Mouse (Mus musculus): ENCODE data around the gene Gpx8. TPM values are rescaled to one million over a fixed set of nuclear protein-coding genes. Genes with fewer than 3 reads are reported as not detected.
"Not testable (repeated sequence)": the region's sequence is repeated elsewhere in the genome, so short reads cannot be mapped to it uniquely, and the experiment has no call there.

The Gpx8 gene
- total RNA-seq, 2 experiments from 2014 or later, result 8.4 to 11.9 TPM

DNA sequence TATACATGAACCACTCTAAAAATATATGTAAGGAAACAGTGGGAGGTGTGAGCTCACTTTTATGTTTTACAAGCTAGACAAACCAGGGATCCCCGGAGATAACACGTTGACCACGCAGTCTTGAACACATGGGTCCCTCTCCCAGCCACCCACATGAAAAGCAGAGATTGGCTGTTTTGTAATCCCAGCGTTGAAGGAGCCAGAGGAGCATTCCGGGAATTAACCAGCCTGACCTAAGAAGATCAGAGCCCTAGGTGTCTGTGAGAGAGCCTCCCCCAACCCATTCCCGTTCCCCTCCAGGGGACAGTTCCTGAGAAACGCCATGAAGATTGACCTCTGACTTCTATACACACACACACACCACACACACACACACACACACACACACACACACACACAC, 14.9 kb downstream of the Gpx8 start:
- DNase-seq (ENCODE audit: extremely low spot score in 1 of 2, low spot score in 1 of 2), result no peak

DNA sequence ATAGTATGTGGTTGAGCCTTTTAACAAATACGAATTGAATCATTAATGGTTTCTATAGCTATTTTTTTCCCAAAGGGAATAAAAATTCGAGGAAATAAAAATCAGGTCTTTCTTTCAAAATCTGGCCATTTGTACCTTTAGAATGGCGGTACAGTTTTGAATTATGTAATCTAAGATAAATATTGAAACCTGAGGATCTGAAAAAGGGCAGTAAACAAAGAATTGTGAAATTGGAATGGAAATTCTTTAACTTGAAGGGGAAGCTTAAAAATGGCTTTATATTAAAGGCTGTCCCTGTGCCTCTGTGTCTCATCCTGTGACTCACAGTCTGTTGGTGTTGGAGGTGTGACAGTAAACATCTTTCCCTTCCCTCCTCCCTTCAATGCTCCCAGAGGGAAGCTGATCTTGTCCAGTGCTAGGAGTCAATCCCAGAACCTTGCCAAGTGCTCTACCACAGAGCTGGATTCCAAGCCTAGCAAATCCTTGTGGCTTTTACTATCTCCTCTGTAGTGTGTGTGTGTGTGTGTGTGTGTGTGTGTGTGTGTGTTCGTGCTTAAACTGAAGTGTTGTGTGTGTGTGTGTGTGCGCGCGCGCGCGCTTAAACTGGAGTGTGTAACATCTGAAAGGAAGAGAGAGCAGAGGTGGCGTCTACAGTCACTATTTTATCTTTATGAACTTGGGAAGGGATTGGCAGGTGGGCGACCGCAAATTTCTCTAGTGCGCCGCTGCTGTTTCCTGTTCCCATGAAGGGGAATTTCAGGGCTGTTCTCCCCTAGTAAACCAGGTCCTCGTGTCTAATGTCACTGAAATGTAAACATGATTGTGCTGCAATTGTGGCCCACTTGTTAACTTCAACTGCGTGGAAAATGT, 22.7 kb downstream of the Gpx8 start:
- no peak for DNase-seq (ENCODE audit: extremely low spot score in 1 of 2, low spot score in 1 of 2)

DNA sequence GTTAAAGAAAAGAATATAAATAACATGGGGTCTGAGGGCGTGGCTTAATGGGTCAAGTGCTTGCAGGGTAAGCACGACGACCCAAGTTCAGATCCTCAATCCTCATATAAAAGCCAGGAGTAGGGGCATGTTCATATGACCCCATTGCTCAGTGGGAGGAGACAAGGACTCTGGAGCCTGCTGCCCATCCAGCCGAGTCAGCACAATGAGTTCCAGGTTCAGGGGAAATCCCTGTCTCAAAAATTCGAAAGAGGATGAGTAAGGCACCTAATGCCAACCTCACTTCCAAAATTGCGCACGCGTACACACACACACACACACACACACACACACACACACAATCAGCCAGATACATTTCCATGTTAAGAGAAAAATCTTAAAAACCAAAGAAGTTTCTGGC, 23.7 kb downstream of the Gpx8 start:
- no peak for DNase-seq (ENCODE audit: extremely low spot score in 1 of 2, low spot score in 1 of 2)

DNA sequence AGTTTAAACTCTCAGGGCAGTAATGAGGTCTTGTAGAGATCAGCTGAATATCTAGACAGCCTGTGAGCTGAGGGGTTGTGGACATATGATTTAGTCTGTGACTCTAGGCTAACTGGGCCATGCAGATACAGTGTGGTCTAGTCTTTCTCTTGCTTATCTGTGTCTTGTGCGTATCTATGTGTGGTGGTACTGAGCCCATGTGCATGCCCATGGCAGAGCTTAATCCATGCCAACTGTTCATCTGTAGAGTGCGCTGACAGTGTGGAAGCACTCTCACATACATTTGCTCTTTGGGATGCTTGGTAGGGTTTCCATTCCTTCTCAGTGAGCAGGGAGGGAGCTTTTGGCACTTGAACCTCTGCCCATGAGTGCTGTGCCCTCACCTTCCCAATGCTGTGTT, 24.7 kb downstream of the Gpx8 start:
- no peak for DNase-seq (ENCODE audit: extremely low spot score in 1 of 2, low spot score in 1 of 2)

DNA sequence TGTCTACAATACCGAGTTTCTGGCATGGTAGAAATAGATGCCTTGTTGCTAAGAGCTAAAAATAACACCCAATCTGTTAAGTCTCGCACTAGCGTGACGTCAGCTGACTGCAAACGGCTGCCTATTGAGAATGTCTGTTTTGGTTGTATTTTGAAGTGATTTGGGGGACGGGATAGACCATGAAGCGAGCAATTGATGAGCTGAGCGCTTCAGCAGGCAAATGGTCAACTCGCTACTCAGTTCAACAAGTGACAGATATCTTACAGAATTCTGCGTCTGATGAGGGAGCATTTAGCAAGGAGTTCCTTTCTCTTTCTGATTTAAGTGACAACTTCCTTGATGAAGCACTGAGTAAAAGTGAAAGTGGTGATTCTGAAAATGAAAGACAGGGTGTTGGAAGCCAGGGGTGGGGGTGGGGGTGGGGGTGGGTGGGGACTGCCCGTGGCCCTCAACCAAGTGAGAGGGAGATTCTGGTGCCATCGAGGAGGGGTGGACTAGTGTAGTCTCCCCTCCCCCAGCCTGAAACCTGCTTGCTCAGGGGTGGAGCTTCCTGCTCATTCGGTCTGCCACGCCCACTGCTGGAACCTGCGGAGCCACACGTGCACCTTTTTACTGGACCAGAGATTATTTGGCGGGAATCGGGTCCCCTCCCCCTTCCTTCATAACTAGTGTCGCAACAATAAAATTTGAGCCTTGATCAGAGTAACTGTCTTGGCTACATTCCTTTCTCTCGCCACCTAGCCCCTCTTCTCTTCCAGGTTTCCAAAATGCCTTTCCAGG, 32.8 kb downstream of the Gpx8 start:
- not testable (repeated sequence) for DNase-seq (ENCODE audit: extremely low spot score in 1 of 2, low spot score in 1 of 2)

DNA sequence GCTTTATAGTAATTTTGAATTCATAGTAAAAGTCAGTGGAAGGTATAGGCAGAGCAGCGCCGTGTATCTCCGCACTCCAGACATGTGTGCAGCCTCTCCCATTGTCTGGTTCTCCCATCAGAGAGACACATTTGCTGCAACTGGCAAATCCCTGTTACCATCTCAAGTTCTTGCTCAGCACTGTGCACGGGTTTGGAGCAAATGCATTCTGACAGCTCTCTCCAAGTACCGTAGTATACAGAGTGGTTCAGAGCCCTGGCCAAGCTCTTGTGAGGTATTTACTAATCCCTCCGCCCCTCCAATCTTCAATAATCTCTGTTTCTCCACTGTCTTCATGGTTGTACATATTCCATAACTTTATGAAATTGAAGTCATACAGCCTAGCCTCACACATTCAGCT, 33.5 kb downstream of the Gpx8 start:
- DNase-seq (ENCODE audit: extremely low spot score in 1 of 2, low spot score in 1 of 2), result no peak

DNA sequence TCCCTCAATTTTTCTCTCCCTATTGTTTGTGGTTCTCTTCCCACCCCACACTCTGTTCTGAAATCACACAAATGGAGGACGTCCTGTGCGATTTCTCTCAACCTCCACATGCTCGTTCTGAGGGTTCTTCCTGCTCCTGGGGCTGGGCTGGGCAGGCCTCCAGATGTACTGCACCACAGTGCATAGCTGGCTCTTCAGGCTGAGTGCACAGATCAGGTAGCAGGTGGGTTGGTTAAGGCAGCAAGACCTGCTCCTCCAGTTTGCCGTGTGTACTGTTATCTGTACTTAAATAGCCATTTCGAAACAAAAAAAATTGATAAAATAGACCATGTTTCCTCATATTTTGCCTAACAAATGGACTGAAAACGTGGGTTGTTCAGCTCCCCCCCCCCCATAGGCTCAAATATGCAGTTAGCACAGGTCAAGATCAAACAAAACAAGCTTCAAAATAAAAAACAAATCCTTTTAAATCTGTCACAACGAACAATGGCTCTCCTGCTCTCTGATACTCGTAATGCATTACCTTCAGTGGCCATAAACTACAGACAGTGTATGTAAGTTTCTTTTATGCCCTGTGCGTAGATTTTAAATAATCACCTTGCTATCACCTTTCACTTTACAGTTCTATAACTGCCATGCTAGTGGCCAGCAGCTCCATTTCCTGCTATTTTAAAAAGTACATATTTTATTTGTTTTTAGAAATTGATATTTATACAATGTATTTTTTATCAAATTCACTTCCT, 45.5 kb downstream of the Gpx8 start:
- DNase-seq (ENCODE audit: extremely low spot score in 1 of 2, low spot score in 1 of 2), result no peak

DNA sequence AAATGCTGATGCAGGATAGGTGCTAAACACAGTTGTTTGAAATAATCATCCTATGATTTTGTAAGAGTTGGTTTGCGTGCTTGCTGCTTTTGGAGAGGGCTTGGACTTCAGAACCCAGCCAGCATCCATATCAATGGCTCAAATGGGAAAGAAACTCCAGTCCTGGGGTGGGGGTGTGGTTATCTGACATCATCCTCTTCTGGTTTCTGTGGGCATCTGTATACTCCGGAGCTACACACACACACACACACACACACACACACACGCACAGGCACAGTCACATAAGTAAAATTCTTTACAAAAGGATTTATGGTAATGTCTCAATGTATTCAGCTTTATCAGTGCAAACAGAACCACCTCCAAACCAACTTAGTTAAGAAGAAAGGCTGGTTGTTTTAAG, 46.1 kb downstream of the Gpx8 start:
- no peak for DNase-seq (ENCODE audit: extremely low spot score in 1 of 2, low spot score in 1 of 2)

DNA sequence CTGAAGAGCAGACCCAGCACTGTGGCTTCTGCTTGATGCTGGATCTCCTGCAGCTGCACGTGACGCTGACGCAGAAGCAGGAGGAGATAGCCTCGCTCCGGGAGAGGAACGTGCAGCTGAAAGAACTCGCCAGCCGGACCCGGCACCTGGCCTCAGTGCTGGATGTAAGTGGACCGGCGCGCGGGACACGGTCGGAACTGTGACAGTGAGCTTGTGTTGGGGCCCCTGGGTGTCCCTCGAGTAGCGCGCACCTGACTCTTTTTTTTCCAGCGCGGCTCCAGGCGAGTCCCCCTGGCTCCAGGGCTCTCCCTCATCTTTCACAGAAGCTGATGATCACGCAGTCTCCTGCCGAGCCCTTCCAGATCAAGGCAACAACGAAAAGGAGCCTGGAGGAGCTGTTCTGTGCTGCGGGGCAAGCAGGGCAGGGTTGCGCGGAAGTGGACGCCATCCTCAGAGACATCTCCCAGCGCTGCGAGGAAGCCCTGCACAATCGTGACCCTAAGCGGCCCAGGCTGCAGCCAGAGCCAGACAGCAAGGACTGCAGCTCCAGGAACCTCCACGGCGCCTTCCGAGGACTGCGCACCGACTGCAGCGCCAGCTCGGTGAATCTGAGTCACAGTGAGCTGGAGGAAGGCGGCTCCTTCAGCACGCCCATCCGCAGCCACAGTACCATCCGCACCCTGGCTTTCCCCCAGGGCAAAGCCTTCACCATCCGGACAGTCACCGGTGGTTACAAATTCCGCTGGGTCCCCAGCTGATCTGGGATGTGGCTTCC, 47.6 kb downstream of the Gpx8 start:
- peak; percentile 24 to 35 for DNase-seq (ENCODE audit: extremely low spot score in 1 of 2, low spot score in 1 of 2)

DNA sequence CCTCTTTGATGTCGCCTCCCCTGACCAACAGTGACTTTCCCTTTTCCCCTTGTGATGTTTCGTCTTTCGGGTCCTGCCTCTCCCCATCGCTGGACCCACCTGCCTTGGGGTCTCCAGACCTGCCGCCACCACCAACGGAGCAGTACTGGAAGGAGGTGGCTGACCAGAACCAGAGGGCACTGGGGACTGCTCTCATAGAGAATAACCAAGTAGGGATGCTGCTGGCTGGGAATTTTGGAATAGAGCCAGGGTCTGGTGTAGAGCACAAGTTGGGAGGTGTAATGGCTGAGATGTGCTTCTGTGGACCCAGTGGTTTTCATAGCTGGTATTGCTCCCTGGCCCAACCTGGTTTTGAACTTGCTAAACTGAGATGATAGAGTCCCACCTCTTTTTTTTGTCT, 48.8 kb downstream of the Gpx8 start:
- no peak for DNase-seq (ENCODE audit: extremely low spot score in 1 of 2, low spot score in 1 of 2)

DNA sequence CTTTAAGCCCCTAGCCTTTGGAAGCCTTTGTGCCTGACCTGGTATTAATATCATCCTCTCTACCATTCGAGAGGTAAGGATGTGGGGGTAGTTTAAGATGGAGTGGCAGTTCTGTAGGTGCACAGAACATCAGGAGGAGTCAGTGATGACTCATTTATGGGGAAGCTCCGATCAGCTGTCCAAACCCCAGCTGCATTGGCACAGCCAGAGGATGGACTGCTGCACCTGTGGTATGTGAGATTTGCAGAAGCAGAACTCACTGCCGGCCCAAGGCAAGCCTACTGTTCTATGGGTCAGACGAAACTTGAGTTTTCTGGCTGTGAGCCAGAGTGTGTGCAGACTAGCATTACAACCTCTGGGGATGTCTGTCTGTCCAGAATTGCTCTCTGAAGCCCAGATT, 49.8 kb downstream of the Gpx8 start:
- no peak for DNase-seq (ENCODE audit: extremely low spot score in 1 of 2, low spot score in 1 of 2)

DNA sequence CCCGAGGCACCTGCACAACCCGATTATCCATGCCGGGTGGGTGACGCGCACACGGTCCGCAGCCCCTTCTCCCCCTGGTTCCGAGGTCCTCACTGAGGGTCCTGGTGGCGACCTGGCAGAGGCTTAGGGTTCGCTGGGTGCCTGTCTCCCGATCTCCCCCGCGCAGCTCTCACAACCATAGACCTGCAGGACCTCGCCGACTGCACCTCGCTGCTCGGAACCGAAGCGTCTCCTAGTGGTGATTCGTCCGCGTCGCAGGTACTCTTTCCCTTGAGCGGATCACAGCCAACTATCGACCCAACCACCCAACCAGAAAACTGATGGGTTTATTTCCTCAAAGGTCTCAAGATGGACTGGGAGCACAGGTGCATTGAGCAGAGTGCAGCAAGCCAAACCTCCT, 52.0 kb downstream of the Gpx8 start:
- peak; percentile 34 to 60 for DNase-seq (ENCODE audit: extremely low spot score in 1 of 2, low spot score in 1 of 2)

DNA sequence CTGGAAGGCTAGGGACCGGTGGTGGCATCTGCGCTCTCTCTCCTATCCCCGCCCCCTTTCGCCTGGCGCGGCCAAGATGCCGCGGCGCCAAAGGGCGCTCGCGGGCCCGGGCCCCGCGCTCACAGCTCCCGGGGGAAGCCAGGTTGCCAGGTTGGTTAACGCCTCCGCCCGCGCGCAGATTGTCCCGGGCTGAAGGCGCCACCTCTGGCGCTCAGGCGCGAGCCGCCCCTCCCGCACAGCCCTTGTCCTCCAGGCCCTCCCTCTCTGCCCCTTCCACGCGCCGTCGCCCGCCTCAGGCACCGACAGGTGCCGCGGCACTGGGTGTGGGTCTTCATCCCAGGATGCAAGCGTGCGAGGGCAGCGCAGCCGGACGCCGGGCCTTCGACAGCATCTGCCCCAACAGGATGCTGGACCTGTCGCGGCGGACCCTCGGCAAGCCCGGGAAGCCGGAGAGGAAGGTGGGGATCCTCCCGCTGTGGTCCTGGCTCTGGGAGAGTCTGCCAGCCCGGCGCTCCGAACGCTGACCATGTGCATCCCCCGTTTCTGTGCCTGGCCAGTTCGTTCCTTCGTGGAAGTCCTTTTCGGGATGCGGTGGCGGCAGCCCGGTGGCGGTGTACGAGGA, 52.6 kb downstream of the Gpx8 start, which contains the start of gene Mcidas:
Gene Mcidas, plus strand, starts transcription at position 315 of the 622 bp plus-strand sequence.
- no peak for DNase-seq (ENCODE audit: extremely low spot score in 1 of 2, low spot score in 1 of 2)

Small RNA genes within 50 kb of the gene (microRNA-seq; reads per million reads assigned to microRNA genes)
- gene Mir449a (110 to 124 reads per million in 2 experiments), gene Mir449b (0 reads per million in 2 experiments), gene Mir449c (0.74 to 1.00 reads per million in 2 experiments)

Other genes starting within 250 kb of the Gpx8 start
- gene Plpp1, start 245.6 kb downstream of the Gpx8 start, total RNA-seq (2021), result 10 to 100 TPM; 30.9 to 33.1 TPM
- 10 to 100 TPM; 41.7 to 44.0 TPM for gene Mtrex, start 119.0 kb downstream of the Gpx8 start, total RNA-seq (2021)
- gene Dhx29, start 119.0 kb downstream of the Gpx8 start, total RNA-seq (2021), result 10 to 100 TPM; 23.2 to 23.9 TPM
- 1 to 10 TPM; 4.8 to 5.1 TPM for gene Ccno, start 58.6 kb downstream of the Gpx8 start, total RNA-seq (2021)
- gene Mcidas, start 52.6 kb downstream of the Gpx8 start, total RNA-seq (2021), result under 1 TPM; 0.37 to 0.75 TPM
- under 1 TPM in 1 of 2 experiments, not detected in 1; 0.39 TPM for gene Cdc20b, start 11.3 kb downstream of the Gpx8 start, total RNA-seq (2021)
- gene Gzma, start 54.6 kb upstream of the Gpx8 start, total RNA-seq (2021), result not detected
- under 1 TPM in 1 of 2 experiments, not detected in 1; 0.17 TPM for gene Esm1, start 163.2 kb upstream of the Gpx8 start, total RNA-seq (2021)
- gene Gzmk, start 179.5 kb upstream of the Gpx8 start, total RNA-seq (2021), result under 1 TPM in 1 of 2 experiments, not detected in 1; 0.27 TPM
- gene BC067074, start 246.7 kb upstream of the Gpx8 start, total RNA-seq (2021), result 1 to 10 TPM in 1 of 2 experiments, under 1 TPM in 1; 0.91 to 1.0 TPM

Measured in layer of hippocampus, postnatal 25 days (tissue).